Mouse (Mus musculus): ENCODE data around the gene Mymk. TPM values are rescaled to one million over a fixed set of nuclear protein-coding genes. Genes with fewer than 3 reads are reported as not detected.

Gene Mymk
- polyA plus RNA-seq, 1 experiment from 2014 or later = not detected

- Histone ChIP-seq H3K4me3 (ENCODE audit: low read depth, low read length) (no peak overlapping the region), H3K9me3 (replicated peaks; ENCODE audit: control insufficient read depth, low read length) (no peaks in the 10 kb centered on the region), H3K9ac (ENCODE audit: low read length) (no peak overlapping the region), H3K4me2 (ENCODE audit: low read length) (no peak overlapping the region), H3K36me3 (ENCODE audit: control insufficient read depth, insufficient read depth, low read length) (no peaks in the 10 kb centered on the region), H3K27ac (ENCODE audit: low read depth, low read length) (no peak overlapping the region), H3K4me1 (ENCODE audit: control insufficient read depth, insufficient read depth, low read length) (no peaks in the 10 kb centered on the region), H3K27me3 (replicated peaks; ENCODE audit: control insufficient read depth, insufficient read depth, low read length) (no peaks in the 10 kb centered on the region)
- DNase-seq (ENCODE audit: low spot score) (no peak), ATAC-seq (no peak)
- WGBS = 61% methylated on average over 4 of the region's 4 CpGs
Observed at GRCm38 (mm10) chr2:27058251-27058650, 13.7 kb downstream of the Mymk start.

- ATAC-seq (no peak), DNase-seq (ENCODE audit: low spot score) (no peak)
- H3K36me3 ChIP-seq (ENCODE audit: control insufficient read depth, insufficient read depth, low read length) = no peaks in the 10 kb centered on the region
- WGBS = 38% methylated on average over 6 of the region's 6 CpGs
- no peaks in the 10 kb centered on the region for H3K4me1 ChIP-seq (ENCODE audit: control insufficient read depth, insufficient read depth, low read length)
- H3K4me3 ChIP-seq (ENCODE audit: low read depth, low read length) = no peak overlapping the region
- H3K27me3 ChIP-seq (replicated peaks; ENCODE audit: control insufficient read depth, insufficient read depth, low read length) = no peaks in the 10 kb centered on the region
- no peak overlapping the region for H3K27ac ChIP-seq (ENCODE audit: low read depth, low read length)
- H3K9ac ChIP-seq (ENCODE audit: low read length) = no peak overlapping the region
- no peaks in the 10 kb centered on the region for H3K9me3 ChIP-seq (replicated peaks; ENCODE audit: control insufficient read depth, low read length)
- H3K4me2 ChIP-seq (ENCODE audit: low read length) = no peak overlapping the region
Observed at GRCm38 (mm10) chr2:27049408-27049807, 22.6 kb downstream of the Mymk start.

GRCm38 (mm10) chr2:27045979-27046770, 25.8 kb downstream of the Mymk start:
- DNase-seq (ENCODE audit: low spot score) (no peak), ATAC-seq (no peak)
- Histone ChIP-seq H3K36me3 (ENCODE audit: control insufficient read depth, insufficient read depth, low read length) (no peaks in the 10 kb centered on the region), H3K4me3 (ENCODE audit: low read depth, low read length) (no peak overlapping the region), H3K4me2 (ENCODE audit: low read length) (no peak overlapping the region), H3K4me1 (ENCODE audit: control insufficient read depth, insufficient read depth, low read length) (no peaks in the 10 kb centered on the region), H3K9me3 (replicated peaks; ENCODE audit: control insufficient read depth, low read length) (no peaks in the 10 kb centered on the region), H3K9ac (ENCODE audit: low read length) (no peak overlapping the region), H3K27ac (ENCODE audit: low read depth, low read length) (no peak overlapping the region), H3K27me3 (replicated peaks; ENCODE audit: control insufficient read depth, insufficient read depth, low read length) (no peaks in the 10 kb centered on the region)
- 68% methylated on average over 8 of the region's 8 CpGs for WGBS

- Histone ChIP-seq H3K27me3 (replicated peaks; ENCODE audit: control insufficient read depth, insufficient read depth, low read length) (no peaks in the 10 kb centered on the region), H3K36me3 (ENCODE audit: control insufficient read depth, insufficient read depth, low read length) (no peaks in the 10 kb centered on the region), H3K4me1 (ENCODE audit: control insufficient read depth, insufficient read depth, low read length) (no peaks in the 10 kb centered on the region), H3K4me2 (ENCODE audit: low read length) (no peak overlapping the region), H3K27ac (ENCODE audit: low read depth, low read length) (no peak overlapping the region), H3K4me3 (ENCODE audit: low read depth, low read length) (no peak overlapping the region), H3K9me3 (replicated peaks; ENCODE audit: control insufficient read depth, low read length) (no peaks in the 10 kb centered on the region), H3K9ac (ENCODE audit: low read length) (no peak overlapping the region)
- no peak for DNase-seq (ENCODE audit: low spot score)
- WGBS = 87% methylated on average over 3 of the region's 3 CpGs
- ATAC-seq = no peak
Observed at GRCm38 (mm10) chr2:27044641-27045040, 27.3 kb downstream of the Mymk start.

GRCm38 (mm10) chr2:27044166-27044565, 27.8 kb downstream of the Mymk start:
- no peaks in the 10 kb centered on the region for H3K9me3 ChIP-seq (replicated peaks; ENCODE audit: control insufficient read depth, low read length)
- no peaks in the 10 kb centered on the region for H3K4me1 ChIP-seq (ENCODE audit: control insufficient read depth, insufficient read depth, low read length)
- no peak overlapping the region for H3K27ac ChIP-seq (ENCODE audit: low read depth, low read length)
- no peaks in the 10 kb centered on the region for H3K27me3 ChIP-seq (replicated peaks; ENCODE audit: control insufficient read depth, insufficient read depth, low read length)
- H3K36me3 ChIP-seq (ENCODE audit: control insufficient read depth, insufficient read depth, low read length) = no peaks in the 10 kb centered on the region
- no peak for ATAC-seq
- H3K9ac ChIP-seq (ENCODE audit: low read length) = no peak overlapping the region
- H3K4me2 ChIP-seq (ENCODE audit: low read length) = no peak overlapping the region
- no peak overlapping the region for H3K4me3 ChIP-seq (ENCODE audit: low read depth, low read length)
- WGBS = 89% methylated on average over 3 of the region's 4 CpGs
- no peak for DNase-seq (ENCODE audit: low spot score)

GRCm38 (mm10) chr2:27043461-27043860, 28.5 kb downstream of the Mymk start:
- Histone ChIP-seq H3K9ac (ENCODE audit: low read length) (no peak overlapping the region), H3K9me3 (replicated peaks; ENCODE audit: control insufficient read depth, low read length) (no peaks in the 10 kb centered on the region), H3K27ac (ENCODE audit: low read depth, low read length) (no peak overlapping the region), H3K4me3 (ENCODE audit: low read depth, low read length) (no peak overlapping the region), H3K36me3 (ENCODE audit: control insufficient read depth, insufficient read depth, low read length) (no peaks in the 10 kb centered on the region), H3K4me2 (ENCODE audit: low read length) (no peak overlapping the region), H3K27me3 (replicated peaks; ENCODE audit: control insufficient read depth, insufficient read depth, low read length) (no peaks in the 10 kb centered on the region), H3K4me1 (ENCODE audit: control insufficient read depth, insufficient read depth, low read length) (no peaks in the 10 kb centered on the region)
- peak; percentile 89 for ATAC-seq
- DNase-seq (ENCODE audit: low spot score) = peak; percentile 85
- 24% methylated on average over 3 of the region's 3 CpGs for WGBS

- no peak for ATAC-seq
- WGBS = 75% methylated on average over 8 of the region's 8 CpGs
Observed at GRCm38 (mm10) chr2:27042131-27042844, 29.7 kb downstream of the Mymk start.

GRCm38 (mm10) chr2:27039286-27039685, 32.7 kb downstream of the Mymk start:
- peak; percentile 40; the same call in 1 of the 2 replicates for ATAC-seq
- Histone ChIP-seq H3K27ac (ENCODE audit: low read depth, low read length) (no peak overlapping the region), H3K36me3 (ENCODE audit: control insufficient read depth, insufficient read depth, low read length) (no peaks in the 10 kb centered on the region), H3K4me2 (ENCODE audit: low read length) (no peak overlapping the region), H3K9ac (ENCODE audit: low read length) (no peak overlapping the region), H3K9me3 (replicated peaks; ENCODE audit: control insufficient read depth, low read length) (no peaks in the 10 kb centered on the region), H3K4me1 (ENCODE audit: control insufficient read depth, insufficient read depth, low read length) (no peaks in the 10 kb centered on the region), H3K27me3 (replicated peaks; ENCODE audit: control insufficient read depth, insufficient read depth, low read length) (no peaks in the 10 kb centered on the region), H3K4me3 (ENCODE audit: low read depth, low read length) (no peak overlapping the region)
- DNase-seq (ENCODE audit: low spot score) = no peak
- WGBS = 0% methylated on average over 1 of the region's 1 CpGs

More at GRCm38 (mm10) chr2:27042131-27042844, 29.7 kb downstream of the Mymk start:
- H3K4me3 ChIP-seq (ENCODE audit: low read depth, low read length) = no peak overlapping the region
- no peak overlapping the region for H3K27ac ChIP-seq (ENCODE audit: low read depth, low read length)
- H3K9me3 ChIP-seq (replicated peaks; ENCODE audit: control insufficient read depth, low read length) = no peaks in the 10 kb centered on the region
- no peaks in the 10 kb centered on the region for H3K36me3 ChIP-seq (ENCODE audit: control insufficient read depth, insufficient read depth, low read length)
- no peak for DNase-seq (ENCODE audit: low spot score)
- H3K4me1 ChIP-seq (ENCODE audit: control insufficient read depth, insufficient read depth, low read length) = no peaks in the 10 kb centered on the region
- H3K27me3 ChIP-seq (replicated peaks; ENCODE audit: control insufficient read depth, insufficient read depth, low read length) = no peaks in the 10 kb centered on the region
- H3K4me2 ChIP-seq (ENCODE audit: low read length) = no peak overlapping the region
- no peak overlapping the region for H3K9ac ChIP-seq (ENCODE audit: low read length)

- Histone ChIP-seq H3K4me2 (ENCODE audit: low read length) (no peak overlapping the region), H3K4me3 (ENCODE audit: low read depth, low read length) (no peak overlapping the region), H3K4me1 (ENCODE audit: control insufficient read depth, insufficient read depth, low read length) (no peaks in the 10 kb centered on the region), H3K27ac (ENCODE audit: low read depth, low read length) (no peak overlapping the region), H3K36me3 (ENCODE audit: control insufficient read depth, insufficient read depth, low read length) (no peaks in the 10 kb centered on the region), H3K9me3 (replicated peaks; ENCODE audit: control insufficient read depth, low read length) (no peaks in the 10 kb centered on the region), H3K9ac (ENCODE audit: low read length) (no peak overlapping the region), H3K27me3 (replicated peaks; ENCODE audit: control insufficient read depth, insufficient read depth, low read length) (no peaks in the 10 kb centered on the region)
- 3% methylated on average over 3 of the region's 3 CpGs for WGBS
- DNase-seq (ENCODE audit: low spot score) (peak; percentile 91), ATAC-seq (peak; percentile 61; the same call in 1 of the 2 replicates)
Observed at GRCm38 (mm10) chr2:27038596-27038995, 33.4 kb downstream of the Mymk start.

All from forebrain, embryonic 14.5 days (tissue).